Comparison of ENCODE assay signal across 44 mouse cellular contexts in genomic region chr8:93274609-93275008, GRCm38 (mm10). TPM values are rescaled to one million over a fixed set of nuclear protein-coding genes. Genes with fewer than 3 reads are reported as not detected.
"Had no signal": no experiment of that assay in that cellular context is flagged by ENCODE, and none has a peak within 500 bp of the region (broad histone marks: within the 10 kb centered on the region; RNA-seq: fewer than 3 reads in every experiment).

No protein-coding gene starts in this region.

- H3K4me2 ChIP-seq: limb, embryonic 12.5 days; limb, embryonic 13.5 days; limb, embryonic 15.5 days; liver, embryonic 11.5 days; liver, embryonic 12.5 days; liver, embryonic 13.5 days; liver, embryonic 15.5 days; lung, embryonic 14.5 days; lung, embryonic 15.5 days; midbrain, embryonic 11.5 days; midbrain, embryonic 12.5 days; midbrain, embryonic 13.5 days; midbrain, embryonic 15.5 days; neural tube, embryonic 12.5 days had no signal

- ATAC-seq: liver, embryonic 12.5 days; lung, postnatal 0 days; midbrain, embryonic 13.5 days; midbrain, embryonic 15.5 days; midbrain, embryonic 16.5 days had no signal

- H3K9me3 ChIP-seq: limb, embryonic 10.5 days; limb, embryonic 12.5 days; limb, embryonic 13.5 days; limb, embryonic 15.5 days; liver, embryonic 13.5 days; liver, embryonic 15.5 days; lung, embryonic 15.5 days; midbrain, embryonic 10.5 days; midbrain, embryonic 12.5 days; midbrain, embryonic 13.5 days; midbrain, embryonic 15.5 days; neural tube, embryonic 12.5 days had no signal

- H3K27ac ChIP-seq: limb, embryonic 10.5 days; limb, embryonic 12.5 days; limb, embryonic 13.5 days; limb, embryonic 15.5 days; liver, embryonic 12.5 days; liver, embryonic 13.5 days; liver, embryonic 14.5 days; liver, embryonic 15.5 days; lung, embryonic 15.5 days; macrophage; midbrain, embryonic 10.5 days; midbrain, embryonic 12.5 days; midbrain, embryonic 13.5 days; midbrain, embryonic 15.5 days; neural tube, embryonic 12.5 days had no signal

- H3K4me1 ChIP-seq: limb, embryonic 10.5 days; limb, embryonic 12.5 days; limb, embryonic 13.5 days; limb, embryonic 15.5 days; liver, embryonic 12.5 days; liver, embryonic 13.5 days; liver, embryonic 15.5 days; lung, embryonic 15.5 days; megakaryocyte, embryonic 14.5 days; midbrain, embryonic 10.5 days; midbrain, embryonic 12.5 days; midbrain, embryonic 13.5 days; midbrain, embryonic 15.5 days; neural tube, embryonic 12.5 days had no signal

- H3K27me3 ChIP-seq: limb, embryonic 12.5 days; limb, embryonic 13.5 days; limb, embryonic 15.5 days; liver, embryonic 12.5 days; liver, embryonic 13.5 days; liver, embryonic 15.5 days; lung, embryonic 15.5 days; megakaryocyte, embryonic 14.5 days; midbrain, embryonic 12.5 days; midbrain, embryonic 13.5 days; midbrain, embryonic 15.5 days; neural tube, embryonic 12.5 days had no signal

- H3K36me3 ChIP-seq: limb, embryonic 10.5 days; limb, embryonic 12.5 days; limb, embryonic 13.5 days; limb, embryonic 15.5 days; liver, embryonic 12.5 days; liver, embryonic 13.5 days; liver, embryonic 15.5 days; lung, embryonic 15.5 days; midbrain, embryonic 10.5 days; midbrain, embryonic 12.5 days; midbrain, embryonic 13.5 days; midbrain, embryonic 15.5 days; neural tube, embryonic 12.5 days had no signal

- H3K4me3 ChIP-seq: limb, embryonic 10.5 days; limb, embryonic 12.5 days; limb, embryonic 13.5 days; limb, embryonic 15.5 days; liver, embryonic 12.5 days; liver, embryonic 13.5 days; liver, embryonic 15.5 days; lung, embryonic 15.5 days; megakaryocyte, embryonic 14.5 days; midbrain, embryonic 10.5 days; midbrain, embryonic 12.5 days; midbrain, embryonic 13.5 days; midbrain, embryonic 15.5 days; myocyte; neural tube, embryonic 12.5 days had no signal

- DNase-seq: left cerebral cortex, postnatal 4 days; liver; liver, embryonic 13.5 days; lung, adult 18-20 months; lung, adult 2 months; lung, embryonic 14.5 days; lung, postnatal 10 days; lung, postnatal 14 days; lung, postnatal 36 days; lung, postnatal 4 days; midbrain, embryonic 14.5 days had no signal

- H3K9ac ChIP-seq: limb, embryonic 12.5 days; limb, embryonic 13.5 days; limb, embryonic 15.5 days; liver, embryonic 12.5 days; liver, embryonic 13.5 days; liver, embryonic 14.5 days; liver, embryonic 15.5 days; lung, embryonic 14.5 days; lung, embryonic 15.5 days; midbrain, embryonic 12.5 days; midbrain, embryonic 13.5 days; midbrain, embryonic 15.5 days; neural tube, embryonic 12.5 days had no signal

RNA-seq across cellular contexts. Expression of gene Ces1f, which starts 4.9 kb away (rescaled TPM):
- total RNA-seq: left cerebral cortex, postnatal 10 days; left cerebral cortex, postnatal 14 days; left cerebral cortex, postnatal 25 days; left cerebral cortex, postnatal 36 days; left cerebral cortex, postnatal 4 days; megakaryocyte progenitor cell, adult 5-6 weeks; megakaryocyte, adult 5-6 weeks; megakaryocyte-erythroid progenitor cell, adult 5-6 weeks; midbrain, postnatal 0 days; monocyte, adult 5-6 weeks had no signal
- polyA plus RNA-seq: limb, embryonic 10.5 days; limb, embryonic 11.5 days; limb, embryonic 12.5 days; limb, embryonic 13.5 days; limb, embryonic 15.5 days; liver, embryonic 11.5 days; macrophage; midbrain, embryonic 10.5 days; midbrain, embryonic 11.5 days; midbrain, embryonic 12.5 days; midbrain, embryonic 13.5 days; midbrain, embryonic 14.5 days; midbrain, embryonic 15.5 days; midbrain, embryonic 16.5 days; midbrain, postnatal 0 days; myocyte; neural tube, embryonic 11.5 days; neural tube, embryonic 12.5 days had no signal

RNA-seq across cellular contexts. Expression of gene Ces1e, which starts 45.2 kb away (rescaled TPM):
- total RNA-seq: left cerebral cortex, adult 8-10 months; left cerebral cortex, postnatal 10 days; left cerebral cortex, postnatal 14 days; left cerebral cortex, postnatal 25 days; left cerebral cortex, postnatal 36 days; left cerebral cortex, postnatal 4 days; megakaryocyte progenitor cell, adult 5-6 weeks; megakaryocyte, adult 5-6 weeks; megakaryocyte-erythroid progenitor cell, adult 5-6 weeks; midbrain, postnatal 0 days; monocyte, adult 5-6 weeks had no signal
- polyA plus RNA-seq: limb, embryonic 10.5 days; limb, embryonic 11.5 days; limb, embryonic 12.5 days; limb, embryonic 13.5 days; limb, embryonic 14.5 days; limb, embryonic 15.5 days; liver, embryonic 11.5 days; lung, embryonic 15.5 days; macrophage; midbrain, embryonic 10.5 days; midbrain, embryonic 11.5 days; midbrain, embryonic 12.5 days; midbrain, embryonic 13.5 days; midbrain, embryonic 14.5 days; midbrain, embryonic 15.5 days; midbrain, embryonic 16.5 days; midbrain, postnatal 0 days; myocyte; neural tube, embryonic 11.5 days; neural tube, embryonic 12.5 days had no signal
